23 mouse cellular contexts compared by ENCODE assay signal in the genomic region with DNA sequence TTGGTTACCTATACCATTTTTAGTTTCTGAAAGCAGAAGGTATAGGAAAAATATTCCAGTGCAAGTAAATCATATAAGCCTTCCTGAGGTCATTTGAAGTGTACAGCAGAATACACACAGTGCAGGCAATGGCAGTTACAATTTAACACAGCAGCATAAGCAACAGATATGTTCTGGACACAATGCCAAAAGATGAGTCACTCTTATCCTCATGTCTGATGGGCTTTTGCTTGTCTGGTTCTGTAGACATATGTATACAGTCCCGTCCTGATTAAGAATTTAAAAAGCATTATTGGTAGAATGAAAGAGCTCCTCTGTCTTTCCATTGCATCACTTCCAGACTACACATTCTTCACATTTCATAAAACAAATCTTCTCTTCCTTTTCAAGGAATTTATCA.
DNase-seq lines count a peak whose midpoint lies in the region; ATAC-seq and TF ChIP-seq lines count a peak whose summit lies in the region.
"Had no signal": no experiment of that assay in that cellular context is flagged by ENCODE, and none has a peak within 500 bp of the region (broad histone marks: within the 10 kb centered on the region; RNA-seq: fewer than 3 reads in every experiment).

No protein-coding gene starts in this region.

- no peaks in the 10 kb centered on the region for H3K9me3 ChIP-seq in intestine, embryonic 14.5 days (ENCODE audit: control insufficient read depth, low read length)
- no peaks in the 10 kb centered on the region for H3K9me3 ChIP-seq in intestine, postnatal 0 days (ENCODE audit: control insufficient read depth)
- H3K9me3 ChIP-seq: embryonic facial prominence, embryonic 15.5 days; forebrain, embryonic 10.5 days; heart, embryonic 15.5 days; hindbrain, embryonic 10.5 days had no signal

- H3K9ac ChIP-seq in intestine, embryonic 14.5 days (ENCODE audit: low read length) = no peak overlapping the region
- H3K9ac ChIP-seq in intestine, postnatal 0 days (ENCODE audit: low read depth, low read length) = no peak overlapping the region
- H3K9ac ChIP-seq: embryonic facial prominence, embryonic 15.5 days; heart, embryonic 15.5 days had no signal

- H3K27ac ChIP-seq in intestine, embryonic 14.5 days (ENCODE audit: low read depth) = no peak overlapping the region
- H3K27ac ChIP-seq in intestine, postnatal 0 days (ENCODE audit: low read depth, low read length) = no peak overlapping the region
- H3K27ac ChIP-seq: embryonic facial prominence, embryonic 15.5 days; forebrain, embryonic 10.5 days; heart, adult 2 months; heart, embryonic 15.5 days; hindbrain, embryonic 10.5 days; hindbrain, postnatal 0 days; macrophage had no signal

- no peak for DNase-seq in intestine, embryonic 14.5 days (ENCODE audit: low spot score)
- peak; percentile 3 for DNase-seq in lung, postnatal 10 days
- no peak for DNase-seq in lung, adult 18-20 months
- DNase-seq in fibroblast of lung, adult 2 months (ENCODE audit: low read depth) = peak; percentile 11
- no peak for DNase-seq in left cerebral cortex, adult 11 months (ENCODE audit: low spot score)
- no peak for DNase-seq in ovary, postnatal 36 days (ENCODE audit: low spot score)
- DNase-seq: adrenal gland, adult 8-10 months; cerebellum, adult 11 months; cerebellum, postnatal 10 days; gastrocnemius, postnatal 25 days; heart, adult 2 months; kidney, adult 8-10 months; kidney, postnatal 25 days; right cerebral cortex, postnatal 4 days had no signal

- no peaks in the 10 kb centered on the region for H3K4me1 ChIP-seq in intestine, embryonic 14.5 days (replicated peaks; ENCODE audit: control insufficient read depth, insufficient read depth, low read length)
- H3K4me1 ChIP-seq in intestine, postnatal 0 days (replicated peaks; ENCODE audit: control insufficient read depth, insufficient read depth, low read length) = no peaks in the 10 kb centered on the region
- H3K4me1 ChIP-seq: embryonic facial prominence, embryonic 15.5 days; forebrain, embryonic 10.5 days; heart, embryonic 15.5 days; hindbrain, embryonic 10.5 days had no signal

- H3K4me2 ChIP-seq in intestine, embryonic 14.5 days (ENCODE audit: low read length) = no peak overlapping the region
- no peak overlapping the region for H3K4me2 ChIP-seq in intestine, postnatal 0 days (replicated peaks; ENCODE audit: low read depth)
- H3K4me2 ChIP-seq: embryonic facial prominence, embryonic 15.5 days; heart, embryonic 15.5 days; liver, embryonic 11.5 days; midbrain, embryonic 11.5 days had no signal

- H3K36me3 ChIP-seq in intestine, embryonic 14.5 days (ENCODE audit: control insufficient read depth, insufficient read depth, low read length) = no peaks in the 10 kb centered on the region
- no peaks in the 10 kb centered on the region for H3K36me3 ChIP-seq in intestine, postnatal 0 days (ENCODE audit: control insufficient read depth, insufficient read depth)
- H3K36me3 ChIP-seq: embryonic facial prominence, embryonic 15.5 days; forebrain, embryonic 10.5 days; heart, embryonic 15.5 days; hindbrain, embryonic 10.5 days had no signal

- WGBS in intestine, embryonic 14.5 days = 34% methylated on average over 1 of the region's 1 CpGs
- 35% methylated on average over 1 of the region's 1 CpGs for whole genome bisulfite sequencing in intestine, postnatal 0 days

- no peak for TF ChIP-seq CTCF in intestine, postnatal 0 days (IDR thresholded peaks at IDR 0.05; ENCODE audit: low read depth)

- ATAC-seq in intestine, embryonic 14.5 days (replicated peaks; ENCODE audit: low FRiP score, low TSS enrichment, low read depth) = peak; percentile 66
- ATAC-seq in intestine, postnatal 0 days = no peak
- ATAC-seq: hindbrain, postnatal 0 days had no signal

- no peaks in the 10 kb centered on the region for H3K27me3 ChIP-seq in intestine, embryonic 14.5 days (replicated peaks; ENCODE audit: control insufficient read depth, insufficient read depth, low read length)
- H3K27me3 ChIP-seq in intestine, postnatal 0 days (replicated peaks; ENCODE audit: control insufficient read depth, insufficient read depth, low read length) = no peaks in the 10 kb centered on the region
- H3K27me3 ChIP-seq: embryonic facial prominence, embryonic 15.5 days; heart, embryonic 15.5 days had no signal

- H3K4me3 ChIP-seq in intestine, embryonic 14.5 days (ENCODE audit: low read depth, low read length) = no peak overlapping the region
- no peak overlapping the region for H3K4me3 ChIP-seq in intestine, postnatal 0 days (ENCODE audit: low read depth, low read length)
- H3K4me3 ChIP-seq: embryonic facial prominence, embryonic 15.5 days; forebrain, embryonic 10.5 days; heart, adult 2 months; heart, embryonic 15.5 days; hindbrain, embryonic 10.5 days had no signal

Comparison
In these comparisons a context has a peak if more than half of its experiments do, and no peak if none do; other contexts are left out.
1. DNase-seq: peak in lung, postnatal 10 days (single experiment) and fibroblast of lung, adult 2 months (single experiment); none in intestine, embryonic 14.5 days (single experiment), lung, adult 18-20 months (0 of 2), left cerebral cortex, adult 11 months (single experiment) and ovary, postnatal 36 days (single experiment).